Mouse (Mus musculus) megakaryocyte progenitor cell, adult 5-6 weeks (primary cell): ENCODE data around the gene Naxe. TPM values are rescaled to one million over a fixed set of nuclear protein-coding genes. Genes with fewer than 3 reads are reported as not detected.

Source experiments
- ATAC-seq: replicated peaks from 2 replicates; pipeline ENCODE4 v1.8.0; 2016; ENCODE audit warnings: mild to moderate bottlenecking, moderate TSS enrichment, inconsistent platforms; ENCODE audit not compliant: poor library complexity
- total RNA-seq, 2 experiments: library from RNA; stranded (forward) in 1 of 2; stranded (reverse) in 1 of 2; fragments of 157-497, 149-512 nt in 1 of 2; fragments of 200-1000 nt in 1 of 2; gene quantifications; 2 replicates each; pipeline versions ENCODE4 v1.2.3 to v1.2.4; 2015 to 2017

Gene Naxe
- 44.2 and 67.8 TPM in 2 replicates for total RNA-seq (2015)
- 39.6 and 41.4 TPM in 2 replicates for total RNA-seq (2017)

GRCm38 (mm10) chr3:88057902-88058696 is at the start of gene Naxe:
Gene Naxe, minus strand, starts transcription at chr3:88058495.
- ATAC-seq, result peak; percentile 92

GRCm38 (mm10) chr3:88106126-88106525 is 47.8 kb upstream of the Naxe start:
- no peak for ATAC-seq

- ATAC-seq, result peak; percentile 85
Measured at GRCm38 (mm10) chr3:88102611-88103010, 44.3 kb upstream of the Naxe start.

GRCm38 (mm10) chr3:88102196-88102595 is 43.9 kb upstream of the Naxe start:
- ATAC-seq, result no peak

- ATAC-seq, result no peak
Measured at GRCm38 (mm10) chr3:88101736-88102135, 43.4 kb upstream of the Naxe start.

- no peak for ATAC-seq
Measured at GRCm38 (mm10) chr3:88100251-88100650, 42.0 kb upstream of the Naxe start.

- ATAC-seq, result 0 out of 2 replicates have a peak, but pooled peaks have one; percentile 14
Measured at GRCm38 (mm10) chr3:88097666-88098065, 39.4 kb upstream of the Naxe start.

- ATAC-seq, result no peak
Measured at GRCm38 (mm10) chr3:88094126-88094525, 35.8 kb upstream of the Naxe start.

- no peak for ATAC-seq
Measured at GRCm38 (mm10) chr3:88090616-88091015, 32.3 kb upstream of the Naxe start.

GRCm38 (mm10) chr3:88090106-88090505 is 31.8 kb upstream of the Naxe start:
- ATAC-seq, result no peak

GRCm38 (mm10) chr3:88087688-88088087 is 29.4 kb upstream of the Naxe start:
- peak; percentile 54; the same call in 1 of the 2 replicates for ATAC-seq

GRCm38 (mm10) chr3:88085459-88085858 is 27.2 kb upstream of the Naxe start:
- ATAC-seq, result no peak

GRCm38 (mm10) chr3:88084001-88084400 is 25.7 kb upstream of the Naxe start:
- ATAC-seq, result no peak

GRCm38 (mm10) chr3:88082663-88083062 is 24.4 kb upstream of the Naxe start:
- peak; percentile 91 for ATAC-seq

- no peak for ATAC-seq
Measured at GRCm38 (mm10) chr3:88082224-88082618, 23.9 kb upstream of the Naxe start.

- peak; percentile 95 for ATAC-seq
Measured at GRCm38 (mm10) chr3:88081345-88082223, 23.3 kb upstream of the Naxe start, which contains the start of gene Iqgap3. Gene Iqgap3, plus strand, starts transcription at chr3:88081971.

GRCm38 (mm10) chr3:88078204-88078603 is 19.9 kb upstream of the Naxe start, which contains the start of gene Ttc24:
Gene Ttc24, minus strand, starts transcription at chr3:88078304.
- no peak for ATAC-seq

GRCm38 (mm10) chr3:88077441-88077840 is 19.1 kb upstream of the Naxe start:
- peak; percentile 68 for ATAC-seq

- ATAC-seq, result no peak
Measured at GRCm38 (mm10) chr3:88074766-88075165, 16.5 kb upstream of the Naxe start.

- ATAC-seq, result no peak
Measured at GRCm38 (mm10) chr3:88074351-88074750, 16.1 kb upstream of the Naxe start.

GRCm38 (mm10) chr3:88073631-88074030 is 15.3 kb upstream of the Naxe start:
- no peak for ATAC-seq

GRCm38 (mm10) chr3:88071783-88072182 is 13.5 kb upstream of the Naxe start:
- ATAC-seq, result peak; percentile 98
